Mouse (Mus musculus) liver, embryonic 12.5 days (tissue): Measurements from ENCODE around the gene Zc3h12d. TPM values are rescaled to one million over a fixed set of nuclear protein-coding genes. Genes with fewer than 3 reads are reported as not detected.
A peak's percentile ranks its signal among the peaks of the same experiment; 100 is the strongest.

Experiments
- ATAC-seq: fragments of 200-750 bp; cut with Nextera tagmentation; 2 replicates; pipeline ENCODE4 v1.8.0; 2017; ENCODE audit warnings: moderate number of reproducible peaks, mild to moderate bottlenecking, moderate library complexity
- H3K27ac ChIP-seq: fragments of 300-500 bp; sonication (generic); 2 replicates; pipeline ENCODE4 v1.5.1; 2016; ENCODE audit warnings: mild to moderate bottlenecking
- H3K27me3 ChIP-seq: fragments of 300-500 bp; sonication (generic); replicated peaks from 2 replicates; pipeline ENCODE4 v1.6.1; 2016; ENCODE audit warnings: mild to moderate bottlenecking, moderate library complexity
- H3K36me3 ChIP-seq: fragments of 300-500 bp; sonication (generic); 2 replicates; pipeline ENCODE4 v1.6.1; 2016; ENCODE audit warnings: mild to moderate bottlenecking, moderate library complexity
- H3K4me1 ChIP-seq: fragments of 300-500 bp; sonication (generic); 2 replicates; pipeline ENCODE4 v1.6.1; 2016
- H3K4me2 ChIP-seq: fragments of 300-500 bp; sonication (generic); 2 replicates; pipeline ENCODE4 v1.6.1; 2016; ENCODE audit warnings: mild to moderate bottlenecking, moderate library complexity
- H3K4me3 ChIP-seq: fragments of 300-500 bp; sonication (generic); 2 replicates; pipeline ENCODE4 v1.5.1; 2016; ENCODE audit warnings: mild to moderate bottlenecking, moderate library complexity
- H3K9ac ChIP-seq: fragments of 300-500 bp; sonication (generic); 2 replicates; pipeline ENCODE4 v1.6.1; 2016; ENCODE audit warnings: mild to moderate bottlenecking, moderate library complexity
- H3K9me3 ChIP-seq: fragments of 300-500 bp; sonication (generic); replicated peaks from 2 replicates; pipeline ENCODE4 v1.6.1; 2016; ENCODE audit warnings: mild to moderate bottlenecking, moderate library complexity
- WGBS: fragments of 180-500 bp; shearing (Covaris S2); methylation state at CpG from one replicate; pipeline ENCODE4 v1.1.7; 2016; ENCODE audit not compliant: insufficient replicate concordance; 5-methylcytosine and 5-hydroxymethylcytosine counted together
- polyA plus RNA-seq: library from polyadenylated mRNA; unstranded; fragments of >200 nt; fragmentation: Nextera tagmentation; extraction: Ambion mirVana; gene quantifications from 2 replicates; pipeline ENCODE4 v1.2.1, GENCODE M21; 2016

The Zc3h12d gene
- 0.07 and 0.14 TPM in 2 replicates for polyA plus RNA-seq

DNA sequence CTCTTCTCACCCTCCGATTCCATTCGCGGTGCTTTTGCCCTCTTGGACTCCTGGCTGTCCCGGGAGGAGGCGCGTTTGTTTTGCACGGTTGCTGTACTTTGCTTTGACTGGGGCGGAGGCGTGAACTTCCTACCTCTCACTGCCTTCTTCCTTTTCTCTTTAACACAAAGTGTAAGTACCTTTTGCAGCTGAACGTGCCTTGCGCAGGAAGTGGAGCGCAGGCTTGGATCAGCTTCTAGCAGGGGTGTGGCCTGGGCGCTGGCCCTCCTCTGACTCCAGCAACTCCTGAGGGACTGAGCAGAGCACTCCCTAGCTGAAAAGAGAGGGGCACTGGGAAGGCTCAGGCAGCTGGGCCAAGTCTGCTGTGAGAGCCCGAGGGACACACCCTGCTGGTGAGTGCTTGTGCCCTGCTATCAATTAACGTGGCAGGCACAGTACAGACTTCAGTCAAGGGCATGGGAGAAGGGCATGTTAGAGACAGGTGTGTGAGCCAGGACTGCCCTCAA is at the start of gene Zc3h12d:
Zc3h12d (plus strand) TSS at position 300 of the 506 bp plus-strand sequence.
- H3K9me3 ChIP-seq: no peaks in the 10 kb centered on the region
- no peak within 1 kb of the TSS for H3K9ac ChIP-seq
- ATAC-seq: peak; percentile 26; the same call in 1 of the 2 replicates
- H3K4me1 ChIP-seq: peaks cover 6% of the 10 kb centered on the region; the same call in 1 of the 2 replicates
- no peak within 1 kb of the TSS for H3K27ac ChIP-seq
- H3K36me3 ChIP-seq: no peaks in the 10 kb centered on the region
- 7% methylated on average over 15 of the region's 15 CpGs for WGBS
- peak within 1 kb of the TSS; percentile 56 for H3K4me2 ChIP-seq
- peaks cover 10% of the 10 kb centered on the region; the same call in 1 of the 2 replicates for H3K27me3 ChIP-seq
- peak within 1 kb of the TSS; percentile 4; the same call in 1 of the 2 replicates for H3K4me3 ChIP-seq

DNA sequence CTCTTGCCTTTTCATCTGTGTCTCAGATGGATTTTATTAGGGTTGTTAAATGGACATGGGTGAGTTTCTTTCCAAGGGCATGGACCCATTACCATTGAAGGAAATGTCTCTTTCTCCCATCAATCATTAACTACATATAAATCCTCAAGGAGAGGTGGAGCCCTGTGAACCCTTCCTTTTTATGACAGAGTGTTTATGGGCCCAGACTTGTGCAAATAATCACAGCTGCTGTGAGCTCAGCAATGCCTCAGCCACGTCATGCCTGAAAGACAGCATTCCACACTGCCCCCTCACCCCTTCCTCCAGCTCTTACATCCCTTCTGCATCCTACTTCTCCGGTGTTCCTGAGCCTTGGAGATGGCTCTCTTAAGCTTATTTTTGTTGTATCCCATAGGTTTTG is 45.0 kb upstream of the Zc3h12d start:
- Histone ChIP-seq H3K36me3 (peaks cover 18% of the 10 kb centered on the region), H3K4me1 (peaks cover 14% of the 10 kb centered on the region)
- ATAC-seq: no peak

DNA sequence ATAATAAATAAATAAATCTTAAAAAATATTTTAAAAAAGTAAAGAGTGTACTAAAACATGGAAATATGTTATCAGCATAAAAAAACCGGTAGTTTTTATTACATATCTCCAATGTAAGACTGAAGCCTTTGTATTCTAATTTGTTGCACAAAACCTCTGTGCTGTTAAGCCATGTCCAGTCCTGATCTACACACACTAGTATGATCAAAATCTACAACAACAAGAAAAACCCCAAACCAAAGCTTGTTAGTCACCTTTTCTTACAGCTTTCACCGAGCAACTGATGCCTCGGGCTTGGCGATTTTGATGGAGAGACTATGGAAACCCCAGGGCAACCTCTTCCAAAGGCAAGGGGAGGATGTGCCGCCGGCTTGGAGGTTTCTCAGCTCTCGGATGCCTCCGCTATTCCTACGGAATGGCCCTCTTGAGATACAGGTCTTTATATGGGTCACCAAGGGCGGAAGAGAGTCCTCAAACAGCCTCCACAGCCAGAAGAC is 40.0 kb upstream of the Zc3h12d start:
- Histone ChIP-seq H3K4me1 (peaks cover 31% of the 10 kb centered on the region), H3K4me3 (peak overlapping the region; percentile 97), H3K36me3 (peaks cover 44% of the 10 kb centered on the region), H3K9me3 (no peaks in the 10 kb centered on the region), H3K9ac (peak overlapping the region; percentile 90), H3K27ac (peak overlapping the region; percentile 79), H3K27me3 (no peaks in the 10 kb centered on the region), H3K4me2 (peak overlapping the region; percentile 89)
- WGBS: under 1% methylated on average over 10 of the region's 10 CpGs
- peak; percentile 62 for ATAC-seq

More for the DNA sequence above, 45.0 kb upstream of the Zc3h12d start:
- Histone ChIP-seq H3K27me3 (no peaks in the 10 kb centered on the region), H3K27ac (no peak overlapping the region), H3K9ac (no peak overlapping the region), H3K9me3 (no peaks in the 10 kb centered on the region), H3K4me3 (no peak overlapping the region), H3K4me2 (no peak overlapping the region)
- WGBS: 59% methylated on average over 2 of the region's 2 CpGs

DNA sequence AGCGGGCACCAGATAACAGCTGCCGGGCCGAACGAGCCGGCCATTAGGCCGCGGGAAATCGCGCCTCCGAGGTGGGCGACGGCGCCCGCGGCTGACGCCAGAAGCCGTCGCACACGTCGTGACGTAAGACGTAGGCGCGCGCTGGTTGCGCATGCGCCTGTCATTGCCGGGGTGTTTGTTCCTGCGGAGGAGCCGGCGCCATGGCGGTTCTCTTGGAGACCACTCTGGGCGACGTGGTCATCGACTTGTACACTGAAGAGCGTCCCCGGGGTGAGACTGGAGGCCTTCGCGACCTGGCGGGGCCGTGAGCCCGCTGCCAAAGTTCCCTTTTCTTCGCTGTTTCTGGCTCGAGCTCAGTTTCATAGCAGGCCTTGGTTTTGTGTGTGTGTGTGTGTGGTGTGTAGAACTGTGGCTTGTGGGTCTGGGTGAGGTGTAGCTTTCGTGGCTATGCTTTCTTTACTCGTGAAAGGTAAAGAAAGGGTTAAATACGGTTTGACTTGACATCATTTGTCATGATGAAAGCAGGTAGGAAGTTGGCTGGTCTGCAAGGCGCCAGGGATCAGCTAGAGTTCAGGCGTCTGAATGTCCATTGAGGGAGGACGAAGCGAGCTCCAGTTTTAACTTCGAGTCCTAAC is 39.4 kb upstream of the Zc3h12d start, which contains the start of the genes Ginm1 and Ppil4:
Ginm1 (minus strand) TSS at position 74 of the 635 bp plus-strand sequence.
Ppil4 (plus strand) TSS at position 141 of the 635 bp plus-strand sequence.
- under 1% methylated on average over 52 of the region's 52 CpGs for WGBS
- peak; percentile 92 for ATAC-seq
- peak within 1 kb of the TSS; percentile 90 for H3K9ac ChIP-seq

DNA sequence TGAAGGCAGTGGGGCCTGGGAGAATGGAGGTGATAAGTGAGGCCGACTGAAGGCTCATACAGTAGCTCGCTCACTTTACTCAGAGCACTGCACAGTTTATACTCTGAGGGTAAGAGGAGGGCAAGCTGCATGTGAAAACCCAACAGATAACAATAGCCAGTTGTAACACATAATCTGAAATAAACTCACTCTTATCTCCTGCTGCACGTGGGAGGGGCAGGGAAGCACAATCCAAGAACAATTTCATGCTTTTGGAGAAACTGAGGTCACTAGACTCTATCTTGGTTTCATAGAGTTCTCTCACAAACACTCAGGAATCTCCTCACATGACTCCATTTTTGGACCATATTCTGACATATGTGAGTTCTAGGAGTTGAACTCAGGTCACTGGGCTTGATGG is 31.0 kb upstream of the Zc3h12d start:
- WGBS: 37% methylated on average over 3 of the region's 3 CpGs
- Histone ChIP-seq H3K9ac (no peak overlapping the region), H3K36me3 (peaks cover 97% of the 10 kb centered on the region), H3K4me2 (no peak overlapping the region), H3K27ac (no peak overlapping the region), H3K9me3 (no peaks in the 10 kb centered on the region), H3K27me3 (no peaks in the 10 kb centered on the region), H3K4me1 (no peaks in the 10 kb centered on the region), H3K4me3 (no peak overlapping the region)
- peak; percentile 44; the same call in 1 of the 2 replicates for ATAC-seq

More for the DNA sequence above, 39.4 kb upstream of the Zc3h12d start, which contains the start of the genes Ginm1 and Ppil4:
- peaks cover 31% of the 10 kb centered on the region for H3K4me1 ChIP-seq
- peak within 1 kb of the TSS; percentile 79 for H3K27ac ChIP-seq
- H3K4me3 ChIP-seq: peak within 1 kb of the TSS; percentile 97
- no peaks in the 10 kb centered on the region for H3K9me3 ChIP-seq
- H3K36me3 ChIP-seq: peaks cover 50% of the 10 kb centered on the region
- H3K4me2 ChIP-seq: peak within 1 kb of the TSS; percentile 89
- no peaks in the 10 kb centered on the region for H3K27me3 ChIP-seq

DNA sequence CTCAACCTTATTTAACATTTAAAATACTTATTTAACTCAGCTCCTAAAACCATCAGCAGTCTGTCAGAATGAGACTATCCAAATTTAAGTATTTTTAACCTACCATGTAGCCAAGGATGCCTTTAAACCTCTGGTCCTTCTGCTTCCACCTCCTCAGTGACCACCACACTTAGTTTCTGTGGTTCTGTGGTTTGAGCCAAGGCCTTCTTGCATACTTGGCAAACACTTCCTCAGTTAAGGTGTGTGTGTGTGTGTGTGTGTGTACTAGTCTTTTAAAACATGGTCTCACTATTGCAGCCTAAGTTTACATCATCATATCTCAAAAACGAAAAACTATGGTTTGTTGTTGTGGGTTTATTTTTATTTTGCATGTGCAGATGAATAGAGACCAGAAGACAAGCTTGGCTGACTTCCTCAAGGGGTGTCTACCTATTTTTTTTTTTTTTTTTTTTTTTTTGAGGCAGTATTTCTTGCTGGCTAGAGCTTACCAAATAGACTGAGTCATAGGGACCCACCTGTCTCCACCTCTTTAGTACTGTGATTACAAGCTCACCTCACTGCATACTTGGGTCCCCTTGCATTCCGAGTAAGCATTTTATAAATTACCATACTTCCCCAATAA is 29.6 kb upstream of the Zc3h12d start:
- no peak for ATAC-seq
- Histone ChIP-seq H3K4me1 (no peaks in the 10 kb centered on the region), H3K4me3 (no peak overlapping the region), H3K9me3 (no peaks in the 10 kb centered on the region), H3K27ac (no peak overlapping the region), H3K9ac (no peak overlapping the region), H3K36me3 (peaks cover 94% of the 10 kb centered on the region), H3K4me2 (no peak overlapping the region), H3K27me3 (no peaks in the 10 kb centered on the region)
- WGBS: 84% methylated on average over 2 of the region's 2 CpGs

DNA sequence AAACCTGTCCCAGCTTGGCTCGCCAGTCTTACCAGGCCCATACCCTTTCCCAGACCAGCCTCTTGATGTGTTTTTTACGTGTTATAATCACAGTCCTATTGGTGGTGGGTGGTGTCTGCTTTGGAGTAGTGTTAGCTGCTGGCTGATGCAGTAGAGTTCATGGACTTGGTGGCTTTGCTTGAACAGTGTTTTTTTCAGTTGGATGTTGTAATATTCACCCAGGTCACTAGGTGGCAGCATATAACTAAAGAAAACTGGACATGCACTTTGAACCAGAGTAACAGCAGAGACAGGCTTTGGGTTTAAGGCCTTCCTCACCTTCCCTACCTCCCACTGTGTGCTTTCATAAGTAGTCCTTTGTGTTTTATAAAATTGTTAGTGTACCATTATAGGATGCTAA is 22.3 kb upstream of the Zc3h12d start:
- Histone ChIP-seq H3K27ac (no peak overlapping the region), H3K9ac (no peak overlapping the region), H3K27me3 (no peaks in the 10 kb centered on the region), H3K4me2 (no peak overlapping the region), H3K36me3 (peaks cover 90% of the 10 kb centered on the region), H3K4me1 (no peaks in the 10 kb centered on the region), H3K9me3 (no peaks in the 10 kb centered on the region), H3K4me3 (no peak overlapping the region)
- peak; percentile 37; the same call in 1 of the 2 replicates for ATAC-seq
- 36% methylated on average over 2 of the region's 2 CpGs for WGBS

DNA sequence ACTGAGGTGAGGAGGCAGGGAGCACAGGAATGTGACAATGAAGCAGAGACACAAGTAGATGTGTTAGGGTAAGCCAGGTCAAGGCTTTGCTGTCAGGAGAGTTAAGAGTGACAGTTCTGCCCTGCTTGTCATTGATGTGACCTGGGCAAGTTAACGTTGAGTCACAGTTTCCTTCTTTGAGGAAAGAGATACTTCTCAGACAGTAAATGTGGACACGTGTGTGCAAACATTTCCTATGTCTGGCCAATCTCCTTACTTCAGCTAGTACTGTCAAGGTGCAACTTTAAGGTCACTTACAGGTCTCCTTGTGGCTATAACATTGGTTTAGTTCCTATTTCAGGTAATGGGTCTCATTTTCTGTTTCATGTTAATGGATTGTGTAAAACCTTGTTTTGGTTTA is 15.8 kb upstream of the Zc3h12d start:
- H3K4me1 ChIP-seq: no peaks in the 10 kb centered on the region
- H3K36me3 ChIP-seq: peaks cover 92% of the 10 kb centered on the region
- WGBS: 74% methylated on average over 2 of the region's 2 CpGs

DNA sequence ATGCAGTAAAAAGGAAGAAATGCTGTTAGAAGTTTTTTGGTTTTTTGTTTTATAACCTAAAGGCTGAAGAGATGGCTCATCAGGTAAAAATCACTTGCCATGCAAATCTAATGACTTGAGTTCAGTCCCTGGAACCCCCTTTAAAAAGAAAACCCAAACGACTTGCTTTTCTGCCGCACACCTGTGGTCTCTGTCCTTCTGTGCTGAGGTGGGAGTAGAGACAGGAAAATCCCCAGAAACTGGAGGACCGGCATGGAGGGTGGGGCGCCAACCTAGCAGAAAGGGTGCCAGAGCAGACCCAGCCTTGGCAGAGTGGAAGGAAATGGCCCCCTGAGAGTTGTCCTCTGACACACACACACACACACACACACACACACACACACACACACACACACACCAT is 13.6 kb upstream of the Zc3h12d start:
- H3K4me1 ChIP-seq: no peaks in the 10 kb centered on the region
- peaks cover 91% of the 10 kb centered on the region for H3K36me3 ChIP-seq
- H3K4me2 ChIP-seq: no peak overlapping the region
- H3K9ac ChIP-seq: no peak overlapping the region
- no peak for ATAC-seq
- WGBS: 90% methylated on average over 4 of the region's 4 CpGs
- H3K27me3 ChIP-seq: no peaks in the 10 kb centered on the region
- H3K9me3 ChIP-seq: no peaks in the 10 kb centered on the region
- H3K27ac ChIP-seq: no peak overlapping the region
- no peak overlapping the region for H3K4me3 ChIP-seq

More for the DNA sequence above, 15.8 kb upstream of the Zc3h12d start:
- no peaks in the 10 kb centered on the region for H3K9me3 ChIP-seq
- H3K27ac ChIP-seq: no peak overlapping the region
- H3K27me3 ChIP-seq: no peaks in the 10 kb centered on the region
- H3K4me2 ChIP-seq: no peak overlapping the region
- no peak for ATAC-seq
- no peak overlapping the region for H3K9ac ChIP-seq
- no peak overlapping the region for H3K4me3 ChIP-seq

DNA sequence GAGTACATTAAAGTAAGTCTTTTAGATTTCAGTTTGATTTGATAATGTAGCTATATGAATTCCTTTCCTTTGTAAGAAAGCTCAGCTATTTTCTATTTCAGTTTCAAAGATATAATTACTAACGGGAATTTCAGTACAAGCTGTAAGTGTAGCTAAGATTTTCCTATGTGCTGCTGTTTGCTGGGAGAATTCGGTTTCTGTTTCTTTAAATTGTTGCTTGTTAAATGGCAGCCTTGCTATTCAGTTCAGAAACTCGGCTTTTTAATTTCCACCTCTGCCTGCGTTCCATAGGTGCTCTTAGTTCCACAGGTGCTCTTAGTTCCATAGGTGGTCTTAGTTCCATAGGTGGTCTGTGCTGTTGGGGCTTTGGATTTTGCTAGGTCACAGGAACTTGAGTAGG is 13.1 kb upstream of the Zc3h12d start:
- no peak for ATAC-seq
- H3K4me2 ChIP-seq: no peak overlapping the region
- no peaks in the 10 kb centered on the region for H3K4me1 ChIP-seq
- no peaks in the 10 kb centered on the region for H3K27me3 ChIP-seq
- H3K4me3 ChIP-seq: no peak overlapping the region
- no peaks in the 10 kb centered on the region for H3K9me3 ChIP-seq
- H3K27ac ChIP-seq: no peak overlapping the region
- WGBS: 89% methylated on average over 4 of the region's 4 CpGs
- H3K9ac ChIP-seq: no peak overlapping the region
- H3K36me3 ChIP-seq: peaks cover 91% of the 10 kb centered on the region

DNA sequence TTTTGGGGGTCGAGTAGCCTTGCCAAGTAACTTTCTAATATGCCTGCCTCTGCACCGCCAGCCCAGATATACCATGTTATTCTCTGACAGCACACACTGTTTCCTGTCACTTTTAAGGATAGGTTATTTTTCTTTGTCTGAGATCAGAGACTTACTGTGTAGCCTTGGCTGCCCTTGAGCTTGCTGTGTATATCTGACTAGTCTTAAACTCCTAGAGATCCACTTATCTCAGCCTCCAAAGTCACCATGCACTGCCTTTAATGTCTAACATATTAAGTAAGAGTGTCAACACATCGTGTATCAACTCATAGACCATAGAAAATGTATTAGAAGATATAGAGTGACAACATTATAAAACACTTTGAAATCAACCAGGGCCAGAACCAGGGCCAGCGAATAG is 12.7 kb upstream of the Zc3h12d start:
- H3K9me3 ChIP-seq: no peaks in the 10 kb centered on the region
- no peak overlapping the region for H3K4me3 ChIP-seq
- H3K27me3 ChIP-seq: no peaks in the 10 kb centered on the region
- H3K4me1 ChIP-seq: no peaks in the 10 kb centered on the region
- WGBS: 86% methylated on average over 4 of the region's 4 CpGs
- no peak overlapping the region for H3K4me2 ChIP-seq
- no peak overlapping the region for H3K9ac ChIP-seq
- H3K27ac ChIP-seq: no peak overlapping the region
- no peak for ATAC-seq
- H3K36me3 ChIP-seq: peaks cover 87% of the 10 kb centered on the region

DNA sequence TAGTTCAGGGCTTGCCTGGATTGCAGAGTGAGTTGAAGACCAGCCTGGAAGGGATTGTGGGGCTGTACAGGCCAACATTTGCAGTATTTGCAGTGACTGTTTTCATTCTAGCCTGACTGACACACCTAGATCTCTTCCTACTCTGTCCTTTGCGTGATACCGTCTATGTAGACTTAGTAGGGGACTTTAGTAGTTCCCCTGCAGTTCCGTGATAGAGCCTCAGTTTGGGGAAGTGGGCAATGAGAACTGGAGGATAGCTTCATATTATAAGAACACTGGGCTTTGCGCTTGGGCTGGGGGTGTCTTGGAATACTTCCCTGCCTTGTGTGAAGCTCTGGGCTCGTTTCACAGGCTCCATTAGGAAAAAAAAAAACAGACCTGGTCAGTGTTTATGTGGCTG is 12.1 kb upstream of the Zc3h12d start:
- no peak overlapping the region for H3K4me2 ChIP-seq
- H3K4me3 ChIP-seq: no peak overlapping the region
- WGBS: 71% methylated on average over 5 of the region's 5 CpGs
- no peak overlapping the region for H3K9ac ChIP-seq
- no peak for ATAC-seq
- H3K4me1 ChIP-seq: no peaks in the 10 kb centered on the region
- peaks cover 84% of the 10 kb centered on the region for H3K36me3 ChIP-seq
- H3K27ac ChIP-seq: no peak overlapping the region
- H3K27me3 ChIP-seq: no peaks in the 10 kb centered on the region
- H3K9me3 ChIP-seq: no peaks in the 10 kb centered on the region
